Mouse (Mus musculus) kidney, postnatal 4 days (tissue): ENCODE measurements around the gene Wbp11.

Source experiments
- DNase-seq, 2 experiments: peaks; one replicate each; pipeline ENCODE4 v3.0.0; 2021; ENCODE audit warnings: mixed read lengths in 2 of 2

Wbp11 gene

GRCm38 (mm10) chr6:136835352-136835751 is 7.3 kb upstream of the Wbp11 start, which contains the start of gene Smco3:
Smco3 (minus strand) TSS chr6:136835452.
- no peak for DNase-seq

DNA sequence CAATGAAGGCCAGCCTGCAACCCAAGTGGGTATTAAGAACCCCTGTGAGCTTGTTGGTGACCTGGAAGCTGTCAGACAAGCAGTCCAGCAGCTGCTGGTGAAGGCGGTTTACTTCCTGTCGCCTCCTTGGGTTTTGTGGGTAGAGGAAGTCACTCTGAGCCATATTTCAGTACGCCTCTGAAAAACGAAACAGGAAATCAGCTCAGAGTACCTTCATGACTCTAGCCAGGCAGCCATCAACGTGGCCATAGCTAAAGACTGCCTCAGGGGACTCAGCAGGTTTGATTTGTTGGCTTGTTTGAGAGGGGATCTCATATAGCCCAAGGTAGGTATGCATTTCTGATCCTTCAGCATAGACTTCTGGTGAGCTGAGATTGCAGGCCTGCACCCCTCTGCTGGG is 3.7 kb upstream of the Wbp11 start:
- no peak for DNase-seq

DNA sequence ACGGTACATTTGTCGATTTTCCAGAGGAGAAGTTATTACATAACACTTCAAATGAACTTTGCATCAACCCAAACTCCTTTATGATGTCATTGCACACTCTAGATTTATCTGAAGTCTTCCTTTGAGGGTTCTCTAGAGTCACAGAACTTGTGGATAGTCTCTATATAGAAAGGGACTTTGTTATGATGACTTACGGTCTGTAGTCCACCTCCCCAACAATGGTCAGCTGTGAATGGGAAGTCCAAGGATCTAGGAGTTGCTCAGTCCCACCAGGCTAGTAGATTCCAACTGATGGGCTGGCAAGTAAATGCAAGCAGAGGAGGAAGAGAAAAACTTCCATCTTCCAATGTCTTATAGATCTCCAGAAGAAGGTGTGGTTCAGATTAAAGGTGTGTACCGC is 648 bp upstream of the Wbp11 start:
- DNase-seq, result no peak

GRCm38 (mm10) chr6:136827516-136827880 is 535 bp downstream of the Wbp11 start, which contains the start of gene BC049715:
BC049715 (plus strand) TSS chr6:136827626.
- no peak for DNase-seq

- no peak for DNase-seq
Observed at GRCm38 (mm10) chr6:136827116-136827515, 917 bp downstream of the Wbp11 start.

- DNase-seq, result no peak
Observed at GRCm38 (mm10) chr6:136824987-136825386, 3.0 kb downstream of the Wbp11 start.

DNA sequence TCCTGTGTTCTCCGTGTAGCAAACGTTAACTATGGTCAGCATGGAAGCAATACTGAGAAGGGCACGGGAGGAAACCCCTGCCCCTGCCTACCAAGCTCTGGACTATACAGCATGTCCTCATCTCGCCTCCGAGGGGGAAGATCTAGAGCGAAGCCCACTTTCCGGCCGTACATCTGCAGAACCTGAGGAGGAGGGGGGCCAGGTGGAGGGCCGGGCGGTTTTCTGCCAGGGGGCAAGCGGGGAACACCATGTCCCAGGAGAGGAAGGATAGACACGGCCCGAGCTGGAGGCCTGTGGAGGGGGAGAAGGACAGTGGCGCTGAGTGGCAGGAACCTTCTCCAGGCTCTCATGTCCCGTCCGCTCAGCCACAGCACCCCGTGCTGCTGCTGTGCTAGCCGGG is 6.9 kb downstream of the Wbp11 start:
- DNase-seq, result no peak

- DNase-seq, result no peak
Observed at GRCm38 (mm10) chr6:136820381-136820780, 7.7 kb downstream of the Wbp11 start.

- no peak for DNase-seq
Observed at GRCm38 (mm10) chr6:136817549-136817948, 10.5 kb downstream of the Wbp11 start.

DNA sequence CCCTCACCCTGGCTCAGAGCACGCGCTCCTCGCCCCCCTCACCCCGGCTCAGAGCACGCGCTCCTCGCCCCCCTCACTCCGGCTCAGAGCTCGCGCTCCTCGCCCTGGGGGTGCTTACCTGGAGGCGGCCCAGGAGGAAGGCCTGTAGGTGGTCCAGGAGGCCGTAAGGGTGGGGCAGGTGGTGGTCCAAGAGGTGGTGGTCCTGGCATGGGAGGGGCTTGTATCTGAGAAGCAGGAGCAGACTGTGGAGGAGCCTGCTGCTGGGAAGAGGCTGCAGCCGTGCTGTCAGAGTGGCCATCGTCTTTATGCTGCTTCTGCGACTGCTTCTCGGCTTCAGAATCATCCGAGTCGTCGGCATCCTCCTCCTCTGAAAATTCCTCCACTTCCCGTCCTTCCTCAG is 11.2 kb downstream of the Wbp11 start:
- no peak for DNase-seq

DNA sequence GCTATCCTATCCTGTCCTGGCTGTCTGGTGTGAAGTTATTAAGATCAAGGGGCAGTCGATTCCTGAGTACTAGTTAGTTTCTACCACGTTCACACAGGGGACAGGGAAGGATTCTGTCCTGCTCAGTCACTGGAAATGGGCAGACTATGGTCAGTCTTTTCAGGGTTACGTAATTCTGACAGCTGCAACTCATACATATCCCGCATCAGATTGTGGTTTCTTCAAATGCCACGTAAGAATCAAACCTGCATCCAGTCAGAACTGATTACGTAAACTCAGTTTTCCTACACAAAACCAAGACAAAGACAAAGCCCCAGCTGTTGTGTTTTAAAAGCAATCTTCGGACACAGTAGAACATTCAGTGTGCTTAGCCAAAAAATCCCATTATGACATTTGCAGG is 12.7 kb downstream of the Wbp11 start:
- no peak for DNase-seq

DNA sequence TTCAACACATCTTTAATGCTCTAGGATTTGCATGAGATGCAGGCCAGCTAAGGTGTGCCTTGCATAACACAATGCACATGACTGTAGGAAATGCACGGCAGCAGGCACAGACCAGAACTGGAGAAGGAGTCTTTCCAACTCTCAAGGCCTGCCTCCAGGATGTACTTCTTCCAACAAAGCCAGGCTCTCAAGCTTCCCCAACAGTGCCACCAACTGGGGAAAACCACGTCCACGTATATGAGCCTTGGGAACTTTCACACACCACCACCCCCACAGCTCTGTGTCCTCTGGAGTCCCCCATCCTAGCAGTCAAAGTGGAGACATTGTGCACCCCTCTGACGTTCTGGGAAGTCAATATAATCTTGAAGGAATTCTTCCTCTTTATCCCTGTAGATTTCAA is 14.9 kb downstream of the Wbp11 start:
- DNase-seq, result peak in 1 of 2 experiments; percentile 48

DNA sequence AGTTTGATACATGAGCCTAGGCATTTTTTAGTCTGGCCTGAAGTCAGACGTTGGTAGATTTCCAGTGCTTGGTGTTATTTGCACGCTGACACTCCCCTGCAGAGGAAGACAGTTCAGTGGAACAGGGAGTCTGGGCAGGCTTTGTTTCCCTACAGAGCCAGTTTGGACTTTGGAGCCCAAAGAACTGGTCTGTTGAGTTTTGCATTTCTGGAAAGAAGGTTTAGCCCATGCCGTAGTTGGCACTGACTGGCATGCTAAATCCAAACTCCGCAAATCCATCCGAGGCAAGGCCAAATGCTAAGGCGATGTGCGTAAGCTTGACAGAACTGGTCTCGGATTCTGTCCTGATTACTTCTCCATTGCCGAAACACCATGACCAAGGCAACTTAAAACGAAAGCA is 16.8 kb downstream of the Wbp11 start:
- no peak for DNase-seq

DNA sequence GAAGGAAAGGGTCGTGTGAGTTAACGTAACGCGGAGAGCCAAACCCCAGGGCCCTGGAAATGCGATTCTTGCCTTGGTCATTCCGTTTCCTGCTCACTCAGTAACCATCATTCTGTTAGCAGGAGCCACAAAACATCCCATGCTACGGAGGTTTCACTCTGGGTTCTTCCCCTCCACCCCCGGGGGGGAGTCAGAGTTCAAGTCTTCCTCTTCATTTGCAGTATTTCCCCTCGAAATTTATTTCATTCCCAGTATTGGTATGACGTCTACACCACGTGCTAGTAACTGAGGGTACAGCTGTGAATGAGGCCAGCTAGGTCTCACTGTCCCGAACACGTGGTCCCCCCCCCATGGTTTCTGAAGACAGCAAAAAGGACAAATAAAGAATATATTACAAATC is 18.4 kb downstream of the Wbp11 start:
- DNase-seq, result no peak

- peak in 1 of 2 experiments; percentile 48 for DNase-seq
Observed at GRCm38 (mm10) chr6:136809077-136809476, 19.0 kb downstream of the Wbp11 start.

- DNase-seq, result peak in 1 of 2 experiments; percentile 49
Observed at GRCm38 (mm10) chr6:136808631-136809046, 19.4 kb downstream of the Wbp11 start.

DNA sequence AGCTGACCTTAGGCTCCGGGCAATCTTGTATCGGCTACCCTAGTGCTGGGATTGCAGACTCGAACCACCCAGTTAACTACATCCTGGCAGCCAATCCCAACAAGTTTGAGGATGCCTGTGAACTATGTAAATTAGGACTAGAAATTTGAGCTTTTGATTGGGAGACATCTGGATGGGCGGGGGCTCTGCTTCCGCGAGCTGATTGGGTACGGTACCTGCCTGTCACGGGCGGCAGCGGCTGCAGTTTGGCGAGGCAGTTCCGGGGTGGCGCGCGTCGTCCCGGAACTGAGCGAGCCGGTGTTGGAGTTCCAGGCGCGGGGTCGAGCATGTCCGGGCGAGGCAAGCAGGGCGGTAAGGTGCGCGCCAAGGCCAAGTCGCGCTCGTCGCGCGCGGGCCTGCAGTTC is 20.0 kb downstream of the Wbp11 start, which contains the start of gene H2afj:
Gene H2afj, plus strand, starts transcription at position 231 of the 404 bp plus-strand sequence.
- DNase-seq, result peak; percentile 99

GRCm38 (mm10) chr6:136807395-136808013 is 20.5 kb downstream of the Wbp11 start:
- DNase-seq, result peak in 1 of 2 experiments; percentile 26

DNA sequence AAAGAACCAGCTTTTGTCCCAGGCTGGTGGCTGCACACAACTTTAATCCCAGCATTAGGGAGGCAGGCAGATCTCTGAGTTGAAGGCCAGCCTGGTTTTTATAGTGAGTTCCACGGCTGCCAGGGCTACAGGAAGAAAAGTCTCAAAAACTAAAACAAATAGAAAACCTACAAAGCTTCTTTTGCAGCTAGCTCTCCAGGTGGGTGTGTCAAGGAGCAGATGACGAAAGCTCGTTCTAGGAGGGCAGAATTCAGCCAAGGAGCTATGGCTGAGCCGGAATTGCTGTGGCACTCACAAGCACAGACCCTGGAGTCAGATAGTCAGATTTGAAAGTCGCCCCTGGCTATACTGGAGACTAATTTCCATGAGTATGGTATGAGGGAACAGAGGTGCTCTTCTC is 21.2 kb downstream of the Wbp11 start:
- DNase-seq, result no peak

- DNase-seq, result no peak
Observed at GRCm38 (mm10) chr6:136805409-136805775, 22.6 kb downstream of the Wbp11 start.

GRCm38 (mm10) chr6:136804705-136805408 is 23.2 kb downstream of the Wbp11 start:
- DNase-seq, result no peak

- peak; percentile 96 for DNase-seq
Observed at GRCm38 (mm10) chr6:136803739-136804633, 24.0 kb downstream of the Wbp11 start, which contains the start of gene Hist4h4. Hist4h4 (minus strand) TSS chr6:136804415.

GRCm38 (mm10) chr6:136803093-136803738 is 24.8 kb downstream of the Wbp11 start:
- DNase-seq, result no peak
